Mouse (Mus musculus) layer of hippocampus, postnatal 10 days (tissue): ENCODE data around the gene Mb. TPM values are rescaled to one million over a fixed set of nuclear protein-coding genes. Genes with fewer than 3 reads are reported as not detected.

Source experiments
- DNase-seq, 2 experiments: peaks; one replicate each; pipeline ENCODE4 v3.0.0; 2021; ENCODE audit warnings: low spot score in 2 of 2
- long read RNA-seq: library from polyadenylated mRNA; stranded (forward); transcript quantifications from one replicate; pipeline ENCODE4 v2.0.0, GENCODE M21; 2023
- total RNA-seq, 2 experiments: library from RNA; stranded (reverse); gene quantifications; 2 replicates each; pipeline ENCODE4 v1.2.3; 2021

Gene Mb
- total RNA-seq: under 1 TPM; 0.31 to 0.57 TPM
- long read RNA-seq: 0 reads

GRCm38 (mm10) chr15:77050570-77050969, at the start of gene Mb:
Mb (minus strand) TSS chr15:77050670.
- DNase-seq: no peak

DNA sequence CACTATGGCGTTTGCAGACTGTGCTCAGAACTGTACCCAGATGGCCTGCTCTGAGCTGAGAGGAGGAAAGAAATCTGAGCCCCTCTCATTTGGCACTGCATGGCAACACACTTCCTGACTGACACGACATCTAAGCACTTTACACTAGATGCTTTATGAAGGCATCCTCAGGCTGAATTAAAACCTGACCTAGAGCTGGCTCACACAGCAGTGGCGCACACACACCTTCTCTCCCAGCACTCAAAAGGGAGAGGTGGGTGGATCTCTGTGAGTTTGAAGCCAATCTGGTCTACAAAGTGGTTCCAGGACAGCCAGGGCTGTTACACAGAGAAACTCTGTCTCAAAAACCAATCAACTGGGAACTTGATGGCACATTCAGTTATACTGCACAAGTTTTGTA, 49.3 kb upstream of the Mb start:
- DNase-seq: no peak

DNA sequence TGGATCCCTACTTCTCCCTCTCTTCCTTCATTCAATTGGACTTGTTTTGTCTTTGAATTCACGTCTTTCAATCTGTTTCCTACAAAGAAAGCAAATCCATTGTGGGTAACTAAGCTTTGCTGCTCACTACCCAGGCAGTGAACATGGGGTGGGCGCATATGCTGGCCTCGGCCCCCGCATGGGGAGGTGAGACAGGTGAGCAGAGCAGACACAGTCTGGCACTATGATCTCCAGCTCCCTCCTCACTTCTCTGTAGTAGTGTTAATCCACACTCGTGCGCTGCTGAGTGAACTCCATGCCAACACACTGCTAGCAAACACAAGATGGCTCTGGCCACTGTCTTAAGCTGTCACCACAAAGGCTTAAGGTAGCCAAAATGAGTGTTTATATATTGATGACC, 46.9 kb upstream of the Mb start:
- no peak for DNase-seq

- no peak for DNase-seq
Measured at GRCm38 (mm10) chr15:77095216-77095615, 44.7 kb upstream of the Mb start.

- DNase-seq: no peak
Measured at GRCm38 (mm10) chr15:77094431-77094830, 44.0 kb upstream of the Mb start.

DNA sequence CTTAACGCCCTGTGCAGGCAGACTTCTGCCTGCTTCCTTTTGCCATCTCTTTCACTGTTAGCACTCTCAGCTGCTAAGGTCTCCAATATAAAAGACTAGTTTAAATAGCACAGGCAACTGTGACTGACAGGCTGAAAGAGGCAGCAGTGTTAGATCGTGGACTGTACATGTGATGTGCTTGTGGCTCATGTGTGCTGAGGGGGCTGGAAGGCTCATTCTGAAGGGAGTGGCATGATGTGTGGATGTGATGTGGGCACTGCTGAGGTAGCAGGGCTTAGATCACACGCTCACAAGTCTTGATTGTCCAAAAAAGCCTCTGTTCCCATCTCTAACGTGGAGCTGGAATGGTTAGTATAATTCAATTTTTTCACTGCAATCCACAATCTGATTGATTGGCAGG, 40.9 kb upstream of the Mb start:
- DNase-seq: no peak

GRCm38 (mm10) chr15:77090531-77090930, 40.1 kb upstream of the Mb start:
- DNase-seq: no peak

DNA sequence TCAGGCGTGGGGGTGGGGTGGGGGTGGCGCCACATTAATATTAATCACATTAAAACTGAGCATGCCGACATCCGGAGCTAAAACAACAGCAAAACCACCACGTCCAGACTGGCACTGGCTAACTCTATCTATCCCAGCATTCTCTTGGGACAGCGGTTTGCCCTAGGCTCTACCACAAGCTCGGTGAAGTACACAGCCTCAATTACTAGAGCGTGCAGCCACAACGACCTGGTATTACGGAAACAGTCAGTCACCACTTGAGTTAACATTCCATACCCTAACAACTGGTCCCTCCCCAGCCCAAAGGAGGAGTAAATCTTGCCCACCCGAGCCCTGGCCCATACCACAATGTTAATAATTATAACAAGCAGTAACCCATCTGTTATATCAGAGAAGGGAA, 38.8 kb upstream of the Mb start:
- DNase-seq: no peak

GRCm38 (mm10) chr15:77086488-77086887, 36.0 kb upstream of the Mb start:
- no peak for DNase-seq

DNA sequence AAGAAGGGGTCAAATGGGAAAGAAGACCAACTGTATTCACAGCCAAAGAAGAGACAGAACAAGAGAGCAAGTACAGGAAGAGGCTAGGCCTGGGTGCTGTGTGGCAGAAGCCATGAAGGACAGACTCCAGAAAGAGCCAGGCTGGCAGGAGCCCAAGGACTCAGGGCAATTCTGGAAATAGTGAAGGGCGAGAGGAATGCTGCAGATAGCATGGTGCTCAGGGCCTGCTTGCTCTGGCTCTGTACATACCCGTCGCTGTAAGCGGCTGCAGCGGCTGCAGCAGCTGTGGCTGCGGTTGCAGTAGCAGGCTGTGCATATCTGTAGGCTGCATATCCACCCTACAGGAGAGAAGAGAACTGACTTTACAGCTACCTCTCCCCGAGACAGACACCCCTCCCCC, 35.3 kb upstream of the Mb start:
- no peak for DNase-seq

- no peak for DNase-seq
Measured at GRCm38 (mm10) chr15:77081454-77081853, 31.0 kb upstream of the Mb start.

DNA sequence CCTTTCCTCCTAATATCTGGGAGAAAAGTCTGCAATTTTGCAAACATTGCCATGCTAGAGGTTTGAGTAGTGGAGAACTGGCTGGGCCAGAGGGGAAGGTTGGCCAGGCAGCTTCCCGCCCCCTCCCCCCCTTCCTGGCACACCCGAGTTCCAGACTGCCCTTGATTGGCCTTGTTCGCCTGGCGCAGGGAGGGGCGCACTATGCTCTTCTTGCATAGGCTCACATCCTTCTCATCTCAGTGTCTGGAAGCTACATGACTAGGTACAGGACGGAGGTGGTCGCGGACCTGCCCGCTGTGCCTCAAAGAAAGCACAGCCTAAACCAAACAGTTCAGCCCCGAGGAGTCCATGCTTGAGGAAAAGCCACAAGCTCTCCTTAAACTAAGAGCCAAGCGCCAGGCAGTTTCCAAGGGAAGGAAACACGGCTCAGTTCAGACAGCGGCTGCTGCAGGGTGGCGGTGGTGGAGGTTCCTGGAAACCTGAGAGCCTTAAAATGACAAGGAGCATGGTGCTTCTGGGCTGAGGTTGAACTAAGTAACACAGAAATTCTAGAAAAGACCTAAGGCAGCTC, 30.3 kb upstream of the Mb start:
- DNase-seq: no peak

GRCm38 (mm10) chr15:77079890-77080361, 29.5 kb upstream of the Mb start:
- peak in 1 of 2 experiments; percentile 48 for DNase-seq

GRCm38 (mm10) chr15:77079256-77079822, 28.9 kb upstream of the Mb start:
- DNase-seq: no peak

DNA sequence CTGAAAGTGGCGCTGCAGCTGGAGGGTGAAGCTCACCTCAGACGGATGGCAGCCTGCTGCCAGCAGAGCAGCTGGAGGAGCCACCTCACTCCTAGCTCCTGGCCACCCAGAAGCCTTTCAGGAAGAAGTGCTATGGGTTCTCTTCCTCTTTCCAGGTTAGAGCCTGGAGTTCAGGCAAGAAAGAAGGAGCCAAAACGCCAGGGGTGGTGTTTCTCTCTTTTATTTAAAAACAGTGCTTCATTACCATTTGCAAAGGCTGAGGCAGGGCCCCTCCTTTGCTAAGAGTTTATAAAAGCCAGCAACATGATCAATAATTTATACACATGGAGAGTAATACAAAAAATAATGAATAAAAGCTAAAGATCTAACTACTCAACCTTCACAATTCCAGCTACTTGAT, 28.3 kb upstream of the Mb start:
- no peak for DNase-seq

DNA sequence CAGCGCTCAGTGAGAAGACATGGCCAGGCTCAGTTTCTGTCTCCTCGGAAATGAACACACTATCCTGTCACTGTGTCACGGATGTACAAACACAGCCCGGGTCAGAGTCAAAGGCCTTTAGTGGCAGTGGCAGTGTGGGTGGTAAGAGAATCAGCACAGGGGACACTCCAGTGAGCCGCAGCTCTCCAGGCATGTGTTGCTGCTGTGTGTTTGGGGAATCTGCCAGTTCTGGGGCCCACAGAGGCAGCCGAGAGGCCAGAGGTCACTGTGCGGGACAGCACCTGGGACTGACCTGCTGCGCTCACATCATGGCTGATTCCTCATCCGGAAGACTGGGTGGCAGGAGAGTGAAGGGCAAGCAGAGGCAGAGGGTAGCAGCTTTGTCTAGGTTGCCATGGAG, 27.4 kb upstream of the Mb start:
- no peak for DNase-seq

- DNase-seq: no peak
Measured at GRCm38 (mm10) chr15:77076523-77076922, 26.1 kb upstream of the Mb start.

DNA sequence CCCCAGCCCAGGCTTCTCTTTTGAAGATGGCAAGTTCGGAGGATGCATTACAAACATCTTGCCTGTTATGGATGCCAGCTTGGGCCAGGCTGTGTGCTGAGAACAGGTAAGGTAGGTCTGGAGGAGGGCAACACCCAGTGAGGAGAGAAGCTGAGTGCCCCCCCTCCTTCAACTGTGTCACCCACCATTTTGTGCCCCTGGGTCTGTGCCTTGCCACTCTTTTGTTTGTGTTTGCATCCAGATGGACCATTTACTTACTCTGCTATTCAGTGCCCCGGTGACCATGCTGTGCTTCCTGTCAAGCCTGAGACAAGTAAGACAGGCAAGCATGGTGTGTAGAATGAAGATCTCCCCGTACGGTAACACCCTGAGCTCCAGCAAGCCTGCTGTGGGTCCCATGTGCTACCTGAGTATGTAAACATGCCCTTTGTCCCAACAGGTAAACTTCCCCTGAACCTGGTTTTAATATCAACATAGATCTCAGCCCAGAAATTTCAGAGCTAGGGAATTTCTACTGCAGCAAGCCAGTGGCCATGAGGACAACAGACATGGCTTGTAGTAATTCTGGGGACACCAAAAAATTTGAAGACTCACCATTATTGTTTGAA, 22.2 kb upstream of the Mb start:
- DNase-seq: no peak

DNA sequence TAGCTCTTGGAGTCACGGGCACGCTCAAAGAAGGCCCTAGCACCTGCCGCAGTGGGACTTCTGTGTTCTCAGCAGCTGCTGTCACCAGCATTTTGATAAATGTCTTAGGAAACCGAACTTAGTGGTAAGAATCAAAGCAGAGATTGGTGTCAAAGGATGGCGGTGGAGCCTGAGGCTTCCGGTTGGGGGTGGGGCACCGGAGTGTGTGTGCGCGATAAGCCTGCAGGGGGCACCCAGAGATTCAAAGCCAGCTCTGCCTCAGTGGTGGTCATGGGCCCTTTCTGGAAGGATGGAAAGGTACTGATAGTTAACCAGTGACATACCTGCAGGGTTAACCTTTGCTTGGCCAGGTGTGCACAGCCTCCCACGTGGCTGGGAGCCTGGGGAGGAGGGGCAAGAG, 21.0 kb upstream of the Mb start:
- DNase-seq: peak in 1 of 2 experiments; percentile 60

- DNase-seq: no peak
Measured at GRCm38 (mm10) chr15:77070745-77071268, 20.3 kb upstream of the Mb start.

- no peak for DNase-seq
Measured at GRCm38 (mm10) chr15:77069019-77069418, 18.5 kb upstream of the Mb start.

DNA sequence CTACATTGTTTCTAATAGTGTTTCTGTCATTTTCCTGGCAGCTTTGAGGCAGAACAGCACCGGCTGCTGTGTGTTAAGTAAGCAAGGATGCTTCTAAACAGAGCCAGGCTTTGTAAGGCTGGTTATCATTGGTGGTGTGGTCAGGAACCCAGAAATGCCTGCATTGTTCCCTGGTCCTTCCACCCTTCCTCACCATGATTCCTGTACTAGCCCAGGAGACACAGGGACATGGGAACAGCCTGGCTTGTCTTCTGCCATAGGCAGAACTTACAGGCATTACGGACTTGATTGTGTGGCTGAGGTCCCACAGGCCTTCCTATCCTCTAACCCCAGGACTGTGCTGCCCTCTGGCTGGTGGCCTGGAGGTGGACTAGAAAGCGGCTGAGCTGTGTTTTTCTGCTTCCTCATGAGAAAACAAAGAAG, 18.0 kb upstream of the Mb start:
- DNase-seq: no peak

- DNase-seq: no peak
Measured at GRCm38 (mm10) chr15:77066233-77066632, 15.8 kb upstream of the Mb start.
